Mouse (Mus musculus): ENCODE data around the gene D630045J12Rik. TPM values are rescaled to one million over a fixed set of nuclear protein-coding genes. Genes with fewer than 3 reads are reported as not detected.

The D630045J12Rik gene
- polyA plus RNA-seq, 1 experiment = 0.55 TPM

DNA sequence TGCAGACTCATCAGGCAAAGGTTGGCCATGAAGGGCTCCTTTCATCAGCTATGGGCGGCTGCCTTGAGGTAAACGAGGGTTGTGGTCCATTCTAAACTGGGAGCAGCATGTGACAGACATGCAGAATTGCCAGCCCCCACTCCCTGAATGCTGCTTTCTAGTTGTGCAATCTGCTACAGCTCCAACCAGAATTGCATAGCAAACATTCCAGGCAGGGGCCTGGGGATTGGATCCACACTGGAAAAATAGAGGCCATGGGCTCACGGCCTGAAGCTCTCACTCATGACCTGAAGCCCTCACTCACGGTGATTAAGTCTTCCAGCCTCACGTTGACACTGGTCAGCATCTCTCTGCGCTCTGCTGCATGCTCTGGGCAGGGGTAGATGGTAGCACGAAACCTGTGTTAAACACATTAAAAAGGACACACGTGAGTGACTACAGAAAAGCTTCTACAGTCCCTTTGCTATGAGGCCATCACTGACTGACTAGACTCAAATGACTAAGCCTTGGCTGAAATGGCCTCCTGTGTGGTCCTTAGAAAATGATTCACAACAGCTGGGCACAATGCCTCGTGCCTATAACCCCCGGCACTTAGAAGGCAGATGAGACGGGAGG is 172.0 kb downstream of the D630045J12Rik start:
- 77% methylated on average over 11 of the region's 11 CpGs for WGBS
- TF ChIP-seq CTCF (IDR thresholded peaks at IDR 0.05; ENCODE audit: control insufficient read depth, insufficient read depth, low read length) (no peak), POLR2A (IDR thresholded peaks at IDR 0.05; ENCODE audit: borderline replicate concordance, control insufficient read depth, low read depth, low read length) (no peak)
- Histone ChIP-seq H3K27ac (ENCODE audit: control insufficient read depth, insufficient read depth, low read depth, low read length, poor library complexity) (no peak overlapping the region), H3K4me3 (replicated peaks; ENCODE audit: control insufficient read depth, low read depth, low read length) (no peak overlapping the region), H3K4me1 (ENCODE audit: control insufficient read depth, insufficient read depth, low read length) (no peaks in the 10 kb centered on the region)

DNA sequence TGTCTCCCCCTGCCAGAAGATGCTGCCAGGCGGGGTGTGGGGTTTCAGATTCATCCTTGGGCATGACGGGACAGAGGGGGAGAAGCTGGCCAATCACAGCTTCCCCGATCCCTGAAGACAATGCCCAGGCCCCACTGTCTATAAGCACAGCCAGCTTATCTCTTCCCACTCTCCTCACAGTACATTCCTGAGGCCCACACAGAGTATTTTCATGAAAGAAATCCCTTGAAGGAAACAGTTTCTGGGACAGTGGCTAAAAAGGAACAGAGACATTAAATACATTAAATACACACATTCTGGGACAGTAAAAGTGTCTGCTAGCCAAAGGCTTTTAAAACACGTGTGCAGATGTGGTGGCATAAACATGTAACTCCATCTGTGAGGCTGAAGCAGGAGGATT is 173.4 kb downstream of the D630045J12Rik start:
- Histone ChIP-seq H3K4me1 (ENCODE audit: control insufficient read depth, insufficient read depth, low read length) (no peaks in the 10 kb centered on the region), H3K27ac (ENCODE audit: control insufficient read depth, insufficient read depth, low read depth, low read length, poor library complexity) (no peak overlapping the region), H3K4me3 (replicated peaks; ENCODE audit: control insufficient read depth, low read depth, low read length) (no peak overlapping the region)
- WGBS = 72% methylated on average over 4 of the region's 4 CpGs
- TF ChIP-seq CTCF (IDR thresholded peaks at IDR 0.05; ENCODE audit: control insufficient read depth, insufficient read depth, low read length) (no peak), POLR2A (IDR thresholded peaks at IDR 0.05; ENCODE audit: borderline replicate concordance, control insufficient read depth, low read depth, low read length) (no peak)

DNA sequence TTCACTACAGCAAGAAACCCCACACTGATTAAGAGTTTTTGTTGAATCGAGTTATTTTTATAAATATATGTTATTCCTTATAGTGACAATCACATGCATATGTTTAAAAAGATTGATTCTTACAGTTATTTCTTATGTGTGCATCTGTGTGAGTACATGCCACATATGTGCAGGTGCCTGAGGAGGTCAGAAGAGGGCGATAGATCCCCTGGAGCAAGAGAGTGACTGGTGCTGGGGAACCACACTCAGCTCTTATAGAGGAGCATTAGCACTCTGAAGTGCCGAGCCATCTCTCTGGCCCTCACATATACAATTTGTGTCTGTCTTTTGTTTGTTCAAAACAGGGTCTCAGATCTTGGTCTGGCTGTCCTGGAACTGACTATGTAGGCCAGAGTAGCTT is 180.2 kb downstream of the D630045J12Rik start:
- H3K4me1 ChIP-seq (ENCODE audit: control insufficient read depth, insufficient read depth, low read length) = no peaks in the 10 kb centered on the region
- WGBS = 82% methylated on average over 3 of the region's 3 CpGs
- H3K27ac ChIP-seq (ENCODE audit: control insufficient read depth, insufficient read depth, low read depth, low read length, poor library complexity) = no peak overlapping the region
- H3K4me3 ChIP-seq (replicated peaks; ENCODE audit: control insufficient read depth, low read depth, low read length) = no peak overlapping the region
- TF ChIP-seq POLR2A (IDR thresholded peaks at IDR 0.05; ENCODE audit: borderline replicate concordance, control insufficient read depth, low read depth, low read length) (no peak), CTCF (IDR thresholded peaks at IDR 0.05; ENCODE audit: control insufficient read depth, insufficient read depth, low read length) (no peak)

Other genes starting within 250 kb of the D630045J12Rik start
- gene Svopl, start 207.0 kb downstream of the D630045J12Rik start, polyA plus RNA-seq (2011; ENCODE audit: insufficient read depth, insufficient read length, low replicate concordance, missing spikeins) = not detected in 2 replicates
- not detected in 2 replicates for gene Tmem213, start 144.8 kb downstream of the D630045J12Rik start, polyA plus RNA-seq (2011; ENCODE audit: insufficient read depth, insufficient read length, low replicate concordance, missing spikeins)
- gene Atp6v0a4, start 129.4 kb downstream of the D630045J12Rik start, polyA plus RNA-seq (2011; ENCODE audit: insufficient read depth, insufficient read length, low replicate concordance, missing spikeins) = not detected in 2 replicates
- 0.93 and 2.2 TPM in 2 replicates for gene Zc3hav1l, start 45.2 kb upstream of the D630045J12Rik start, polyA plus RNA-seq (2011; ENCODE audit: insufficient read depth, insufficient read length, low replicate concordance, missing spikeins)
- 45.5 and 46.8 TPM in 2 replicates for gene Zc3hav1, start 100.6 kb upstream of the D630045J12Rik start, polyA plus RNA-seq (2011; ENCODE audit: insufficient read depth, insufficient read length, low replicate concordance, missing spikeins)
- 0.61 and 1.2 TPM in 2 replicates for gene Ttc26, start 127.5 kb upstream of the D630045J12Rik start, polyA plus RNA-seq (2011; ENCODE audit: insufficient read depth, insufficient read length, low replicate concordance, missing spikeins)
- 43.7 and 55.1 TPM in 2 replicates for gene Ubn2, start 179.9 kb upstream of the D630045J12Rik start, polyA plus RNA-seq (2011; ENCODE audit: insufficient read depth, insufficient read length, low replicate concordance, missing spikeins)